Mouse (Mus musculus) ES-E14 (cell line): ENCODE measurements around the gene Olfr1291-ps1.

Source experiments
- CHD2 ChIP-seq: IDR thresholded peaks from 2 replicates; pipeline ENCODE4 v1.6.1; 2014; ENCODE audit warnings: mild to moderate bottlenecking, low read depth, low read length, inconsistent platforms
- MAFK ChIP-seq: IDR thresholded peaks from 2 replicates; pipeline ENCODE4 v1.6.1; 2014; ENCODE audit warnings: mild to moderate bottlenecking, low read depth, low read length, inconsistent platforms; ENCODE audit not compliant: insufficient read depth
- ZC3H11A ChIP-seq: IDR thresholded peaks from 2 replicates; pipeline ENCODE4 v1.6.1; 2012; ENCODE audit warnings: low read depth, mild to moderate bottlenecking, inconsistent platforms, low read length, borderline replicate concordance
- ZNF384 ChIP-seq: IDR thresholded peaks from 2 replicates; pipeline ENCODE4 v1.6.1; 2012; ENCODE audit warnings: low read depth, low read length, inconsistent platforms

GRCm38 (mm10) chr2:111480519-111480918 lies 16.5 kb upstream of the Olfr1291-ps1 start, which contains the start of gene Olfr1289:
- no peak for TF ChIP-seq ZC3H11A
- no peak for TF ChIP-seq ZNF384
- no peak for TF ChIP-seq MAFK
- TF ChIP-seq CHD2, result no peak
